Mouse (Mus musculus) embryo, embryonic 11.5 days (tissue): ENCODE measurements around the gene Syt14.

ENCODE experiments used
- DNase-seq: peaks from one replicate; pipeline ENCODE4 v3.0.0-alpha.2; 2012; ENCODE audit warnings: low read depth, low spot score

The Syt14 gene

GRCm38 (mm10) chr1:193035371-193036238 lies at the start of gene Syt14:
Gene Syt14, minus strand, starts transcription at chr1:193035775.
- DNase-seq: peak; percentile 77

DNA sequence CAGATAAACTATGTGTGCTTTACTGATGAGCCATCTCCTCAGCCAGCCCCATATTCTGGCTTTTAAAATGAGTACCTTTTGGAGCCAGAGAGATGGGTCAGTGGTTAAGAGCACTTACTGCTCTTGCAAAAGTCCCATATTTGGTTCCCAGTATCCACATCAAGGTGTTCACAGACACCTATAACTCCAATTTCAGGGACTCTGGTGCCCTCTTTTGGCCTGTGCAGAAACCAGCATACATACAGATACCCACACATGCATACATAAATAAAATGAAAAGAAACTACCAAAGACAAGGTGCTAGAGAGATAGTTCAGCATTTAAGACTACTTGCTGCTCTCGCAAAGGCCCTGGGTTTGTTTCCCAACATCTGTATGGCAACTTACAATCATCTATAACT lies 48.4 kb upstream of the Syt14 start:
- DNase-seq: no peak

DNA sequence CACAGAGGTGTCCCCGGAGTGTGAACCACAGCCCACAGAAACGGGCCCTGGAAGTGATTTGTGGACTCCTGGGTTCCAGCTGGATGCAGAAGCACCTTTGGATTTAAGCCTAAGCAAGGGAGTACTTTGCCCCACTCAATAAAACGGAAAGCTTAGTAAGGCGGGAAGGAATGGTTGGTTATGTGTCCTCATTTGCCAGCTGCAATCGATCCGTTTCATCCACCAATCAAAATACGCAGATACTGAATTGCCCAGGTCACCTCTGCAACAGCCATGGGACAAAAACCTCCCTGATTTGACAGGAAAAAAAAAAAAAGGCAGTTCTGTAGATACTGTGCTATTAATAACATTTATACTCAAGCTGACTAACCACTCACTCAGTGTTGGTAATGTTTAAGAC lies 47.5 kb upstream of the Syt14 start:
- DNase-seq: no peak

DNA sequence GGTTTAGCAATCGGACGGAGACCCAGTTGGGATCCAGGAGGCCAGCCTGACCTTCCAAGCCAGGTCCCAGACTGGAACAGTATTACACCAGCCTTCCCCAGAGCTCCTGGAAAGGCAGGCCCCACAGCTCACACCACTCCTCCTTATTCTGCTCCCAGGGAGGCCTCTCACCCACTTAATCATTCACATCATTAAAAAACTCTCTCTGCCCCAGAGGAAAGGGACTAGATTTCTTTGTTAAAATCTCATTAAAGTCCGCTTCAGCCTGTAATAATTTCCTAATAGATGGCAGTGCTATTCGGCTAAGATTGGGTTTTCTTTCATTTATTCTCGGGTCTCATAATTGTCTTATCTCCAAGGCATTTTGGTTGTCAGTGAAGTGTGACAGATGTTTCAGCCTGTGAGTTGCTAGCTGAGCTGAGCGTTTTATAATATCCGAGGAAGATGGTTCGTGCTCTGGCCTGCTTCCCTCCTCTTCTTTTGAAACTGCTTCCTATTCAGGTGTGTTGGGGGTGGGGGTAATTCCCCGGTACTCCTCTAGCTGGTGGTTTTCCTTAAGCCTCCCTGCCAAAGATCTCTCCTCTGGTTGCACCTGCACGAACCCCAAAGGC lies 46.8 kb upstream of the Syt14 start:
- no peak for DNase-seq

- no peak for DNase-seq
Measured at GRCm38 (mm10) chr1:193062618-193063017, 27.0 kb upstream of the Syt14 start.

- no peak for DNase-seq
Measured at GRCm38 (mm10) chr1:193060167-193060566, 24.6 kb upstream of the Syt14 start.

GRCm38 (mm10) chr1:193059596-193059995 lies 24.0 kb upstream of the Syt14 start:
- DNase-seq: no peak

DNA sequence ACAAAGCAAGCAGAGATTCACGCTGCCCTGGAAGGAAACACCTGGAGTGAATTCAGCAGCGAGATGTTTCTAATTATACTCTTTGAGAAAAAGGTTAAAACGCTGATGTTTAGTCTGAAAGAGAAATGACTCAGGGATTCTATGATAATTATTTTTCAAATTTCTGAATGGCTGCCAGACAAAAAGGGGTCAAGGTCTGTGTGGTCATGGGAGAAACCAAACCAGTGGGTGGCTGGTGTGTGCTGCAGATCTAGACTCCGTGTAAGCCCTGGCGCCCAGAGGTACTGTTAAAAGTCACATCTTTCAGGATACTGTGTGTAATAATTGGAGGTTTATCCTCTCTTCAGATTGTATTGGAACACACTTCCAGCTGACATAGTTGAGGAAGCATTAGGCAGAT lies 18.8 kb upstream of the Syt14 start:
- no peak for DNase-seq

DNA sequence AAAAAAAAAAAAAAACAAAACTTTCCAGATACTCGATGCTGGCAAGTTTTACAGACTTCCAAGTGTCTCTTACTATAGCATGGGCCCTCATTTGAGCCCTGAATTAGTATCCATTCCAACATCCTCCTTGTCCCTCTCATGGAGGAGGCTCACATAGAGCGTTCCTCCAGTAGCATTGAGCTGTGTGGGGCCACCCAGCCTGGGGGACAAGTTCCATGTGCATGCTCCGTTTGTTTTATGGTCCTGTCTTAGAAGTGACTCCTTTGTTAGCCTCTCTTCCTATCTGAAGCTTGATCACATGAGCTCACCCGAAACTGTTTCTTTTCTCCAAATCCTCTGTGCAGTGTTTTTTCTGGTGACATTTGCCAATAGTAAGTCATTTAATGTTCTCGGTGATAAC lies 17.5 kb upstream of the Syt14 start:
- DNase-seq: no peak

DNA sequence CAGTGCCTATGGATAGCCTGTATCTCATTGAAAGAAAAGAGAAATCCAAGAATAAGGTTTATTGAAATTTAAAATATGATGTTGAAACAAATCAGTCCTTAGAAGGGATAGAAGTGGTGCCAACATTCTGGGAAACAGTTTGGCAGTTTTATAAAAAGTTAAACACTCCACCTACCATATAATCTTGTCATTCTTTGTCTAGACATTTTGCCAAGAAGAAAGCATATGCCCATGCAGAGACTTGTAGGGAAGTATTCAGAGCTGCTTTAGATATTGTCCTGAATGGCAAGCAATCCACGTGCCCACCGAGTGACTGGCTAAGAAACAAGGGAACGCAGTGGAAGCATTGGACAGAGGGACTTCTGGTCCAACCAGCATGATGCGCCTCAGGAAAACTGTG lies 12.0 kb upstream of the Syt14 start:
- DNase-seq: no peak

GRCm38 (mm10) chr1:193042760-193043295 lies 7.3 kb upstream of the Syt14 start:
- DNase-seq: no peak

GRCm38 (mm10) chr1:193034951-193035370 lies 614 bp downstream of the Syt14 start:
- DNase-seq: peak; percentile 5

DNA sequence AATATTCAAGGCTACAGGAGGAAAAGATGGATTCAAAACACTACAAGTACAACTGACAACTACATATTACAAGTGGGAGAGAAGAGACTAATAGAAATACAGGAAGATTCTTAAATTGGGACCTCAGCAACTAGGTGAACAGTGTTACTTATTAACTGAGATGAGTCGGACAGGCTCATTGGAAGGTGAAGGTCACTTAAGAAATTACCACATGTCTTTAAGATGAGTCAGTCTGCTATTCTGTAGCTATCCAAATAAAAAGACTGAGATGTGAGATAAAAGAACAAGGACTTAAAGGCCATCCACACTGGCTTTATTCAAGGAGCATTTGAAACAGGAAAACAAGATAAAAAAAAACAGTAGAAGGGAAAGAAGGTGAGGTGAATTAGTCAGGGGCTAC lies 11.3 kb downstream of the Syt14 start:
- DNase-seq: no peak

DNA sequence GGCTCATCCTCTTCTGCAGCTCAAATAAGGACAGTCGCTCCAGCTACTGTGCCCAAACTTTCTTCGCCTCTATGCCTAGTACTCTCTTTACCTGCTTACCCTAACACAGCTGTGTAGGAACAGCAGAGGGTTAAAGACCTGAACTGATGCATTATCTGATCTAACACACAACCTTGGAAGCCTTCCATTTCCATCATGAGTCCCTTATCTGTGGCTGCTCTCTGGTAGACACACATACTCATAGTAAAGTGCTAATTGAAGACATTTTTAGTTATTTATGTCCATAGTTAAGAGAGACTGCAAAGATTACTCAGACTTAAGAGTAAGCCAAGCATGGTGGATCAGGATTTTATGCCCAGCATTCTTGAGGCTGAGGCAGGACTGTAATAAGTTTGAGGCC lies 23.2 kb downstream of the Syt14 start:
- no peak for DNase-seq

DNA sequence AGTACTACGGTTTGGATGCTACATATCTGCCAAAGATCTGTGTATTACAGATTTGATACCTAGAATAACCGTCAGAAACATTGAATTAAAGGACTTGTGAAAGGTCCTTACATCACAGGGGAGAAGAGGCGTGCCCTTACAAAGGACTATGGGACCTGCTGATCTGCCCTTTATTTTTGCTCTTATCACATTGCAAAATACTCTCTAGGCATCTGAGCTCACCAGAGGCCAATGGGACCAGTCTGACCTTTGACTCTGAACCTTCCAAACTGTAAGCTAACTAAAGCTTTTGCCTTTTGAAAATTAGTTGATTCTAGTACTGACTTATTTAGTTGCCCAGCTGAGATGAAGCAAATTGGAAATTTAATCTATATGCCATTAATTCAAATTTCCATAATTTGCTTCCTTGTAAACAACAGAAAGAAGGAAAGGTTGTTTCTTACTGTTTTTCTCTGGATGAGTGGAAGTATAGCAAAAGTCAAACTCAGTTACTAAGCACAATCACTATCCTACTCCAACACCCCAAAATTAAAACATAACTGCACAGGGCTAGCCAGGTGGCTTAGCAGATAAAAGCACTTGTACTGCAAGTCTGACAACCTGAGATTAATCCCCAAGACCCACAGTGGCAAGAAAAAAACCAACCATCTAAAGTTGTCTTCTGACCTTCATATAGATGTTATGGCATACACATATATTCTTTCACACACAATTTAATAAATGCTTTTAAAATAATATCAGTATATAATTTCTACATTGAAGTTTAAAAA lies 24.4 kb downstream of the Syt14 start:
- no peak for DNase-seq

GRCm38 (mm10) chr1:193004581-193004980 lies 31.0 kb downstream of the Syt14 start:
- no peak for DNase-seq

DNA sequence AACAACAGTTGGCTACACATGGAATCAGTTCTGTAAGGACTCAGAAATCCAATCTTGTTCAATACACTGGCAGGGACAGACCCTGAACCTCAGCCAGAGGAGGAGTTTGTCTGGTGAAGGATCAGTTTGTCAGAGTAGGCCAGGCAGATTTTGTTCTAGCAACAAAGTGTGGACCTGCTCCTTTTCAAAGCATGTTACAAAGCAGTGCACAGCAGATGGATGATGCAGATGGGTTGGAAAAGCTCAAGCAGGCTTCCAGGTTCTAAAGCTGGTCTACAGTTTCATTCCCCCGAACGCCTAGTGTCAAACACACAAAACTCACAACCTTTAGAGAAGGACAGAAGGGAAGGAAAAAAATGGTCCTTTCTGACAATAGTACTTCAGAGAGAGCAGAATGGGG lies 31.6 kb downstream of the Syt14 start:
- DNase-seq: no peak

- no peak for DNase-seq
Measured at GRCm38 (mm10) chr1:193002307-193002706, 33.3 kb downstream of the Syt14 start.

GRCm38 (mm10) chr1:193001587-193001986 lies 34.0 kb downstream of the Syt14 start:
- peak; percentile 4 for DNase-seq

GRCm38 (mm10) chr1:193000908-193001307 lies 34.7 kb downstream of the Syt14 start:
- no peak for DNase-seq

GRCm38 (mm10) chr1:192994179-192994873 lies 41.2 kb downstream of the Syt14 start:
- no peak for DNase-seq

GRCm38 (mm10) chr1:192993491-192993890 lies 42.1 kb downstream of the Syt14 start:
- DNase-seq: no peak
